In genomic region chr6:28583399-28583798, GRCm38 (mm10) we compare ENCODE assay signal across 25 mouse cellular contexts.
DNase-seq lines count a peak whose midpoint lies in the region; ATAC-seq and TF ChIP-seq lines count a peak whose summit lies in the region.
"Had no signal": no experiment of that assay in that cellular context is flagged by ENCODE, and none has a peak within 500 bp of the region (broad histone marks: within the 10 kb centered on the region; RNA-seq: fewer than 3 reads in every experiment).

No protein-coding gene starts in this region.

- no peak for TF ChIP-seq POLR2A in CH12.LX (IDR thresholded peaks at IDR 0.05; ENCODE audit: low read depth, low read length)

- in situ Hi-C loops in CH12.LX (cut with MboI; ENCODE audit: low pct_ligation_motif_present, low pct_unique_long_range_greater_than_20kb, low sequenced_read_pairs) = no loop called here

- dilution Hi-C loops in CH12.LX (cut with MboI; ENCODE audit: extremely low pct_ligation_motif_present, extremely low pct_unique_long_range_greater_than_20kb, low sequenced_read_pairs) = no loop called here

- ATAC-seq in inflammation-experienced regulatory T-cells, adult 6 months = peak; percentile 28
- ATAC-seq: activated CD4-positive, CD25-positive, alpha-beta regulatory T cell, adult 4 months; forebrain, embryonic 14.5 days; forebrain, embryonic 16.5 days; Patski had no signal

- peak overlapping the region; percentile 29; the same call in 1 of the 2 replicates for H3K27ac ChIP-seq in left cerebral cortex, adult 2 months
- peak overlapping the region; percentile 71 for H3K27ac ChIP-seq in CH12.LX (ENCODE audit: insufficient read depth, low read depth)
- H3K27ac ChIP-seq: embryonic facial prominence, embryonic 13.5 days; embryonic facial prominence, embryonic 15.5 days; forebrain, embryonic 10.5 days; forebrain, embryonic 12.5 days had no signal

- no peaks in the 10 kb centered on the region for H3K27me3 ChIP-seq in CH12.LX (replicated peaks)
- H3K27me3 ChIP-seq: embryonic facial prominence, embryonic 13.5 days; embryonic facial prominence, embryonic 15.5 days; forebrain, embryonic 12.5 days; Patski had no signal

- H3K79me2 ChIP-seq in CH12.LX (replicated peaks; ENCODE audit: control insufficient read depth, extremely low read depth, insufficient read depth, poor library complexity, severe bottlenecking) = peaks cover 45% of the 10 kb centered on the region

- H3K9ac ChIP-seq in CH12.LX (ENCODE audit: insufficient read depth, low read depth) = no peak overlapping the region; the same call in 1 of the 2 replicates
- H3K9ac ChIP-seq: embryonic facial prominence, embryonic 13.5 days; embryonic facial prominence, embryonic 15.5 days; forebrain, embryonic 12.5 days had no signal

- H3K36me3 ChIP-seq in CH12.LX (replicated peaks in 1 of 2; ENCODE audit: control insufficient read depth in 1 of 2, insufficient read depth in 1 of 2, low read length in 1 of 2) = peaks cover under 1 to 54% of the 10 kb centered on the region in 2 experiments
- H3K36me3 ChIP-seq: embryonic facial prominence, embryonic 13.5 days; embryonic facial prominence, embryonic 15.5 days; forebrain, embryonic 10.5 days; forebrain, embryonic 12.5 days had no signal

- intact Hi-C loops in left cerebral cortex, adult 2 months (cut with DNase I) = loop anchor here (5.0 kb wide), 1 partner anchor 41 kb away; no protein-coding TSS in a partner anchor

- TF ChIP-seq EP300 in CH12.LX (IDR thresholded peaks at IDR 0.05; ENCODE audit: low read length) = peak; percentile 66

- no peak for DNase-seq in left cerebral cortex, adult 2 months (ENCODE audit: extremely low spot score in 1 of 2, low spot score in 2 of 2)
- DNase-seq in left cerebral cortex, adult 8-10 months (ENCODE audit: low spot score in 2 of 2) = no peak
- DNase-seq in CH12.LX (ENCODE audit: extremely low read depth) = peak; percentile 51
- no peak for DNase-seq in testis, postnatal 10 days (ENCODE audit: low spot score)
- DNase-seq in B cell, adult 2 months = no peak
- DNase-seq: adrenal gland, adult 8-10 months; adrenal gland, postnatal 14 days; adrenal gland, postnatal 36 days; cerebellum, adult 11-12 months; cerebellum, adult 2 months; cerebellum, adult 9-10 months; cerebellum, postnatal 10 days; cerebellum, postnatal 25 days; embryo, embryonic 11 days had no signal

- H3K4me3 ChIP-seq in left cerebral cortex, adult 2 months = no peak overlapping the region
- H3K4me3 ChIP-seq in CH12.LX (replicated peaks in 1 of 3; ENCODE audit: low read depth in 2 of 3, low read length in 2 of 3, poor library complexity in 1 of 3) = no peak overlapping the region
- H3K4me3 ChIP-seq: embryonic facial prominence, embryonic 13.5 days; embryonic facial prominence, embryonic 15.5 days; erythroblast, embryonic 14.5 days; forebrain, embryonic 10.5 days; forebrain, embryonic 12.5 days had no signal

- peaks cover 11 to 25% of the 10 kb centered on the region in 2 experiments; a peak in 3 of 4 replicates for H3K4me1 ChIP-seq in CH12.LX (ENCODE audit: control insufficient read depth in 1 of 2, insufficient read depth in 2 of 2)
- H3K4me1 ChIP-seq: embryonic facial prominence, embryonic 13.5 days; embryonic facial prominence, embryonic 15.5 days had no signal

- no peak for TF ChIP-seq RAD21 in CH12.LX (IDR thresholded peaks at IDR 0.05; ENCODE audit: low read depth, low read length)

- no peaks in the 10 kb centered on the region for H3K9me3 ChIP-seq in CH12.LX (replicated peaks; ENCODE audit: low read length)
- H3K9me3 ChIP-seq: embryonic facial prominence, embryonic 13.5 days; embryonic facial prominence, embryonic 15.5 days; forebrain, embryonic 10.5 days; forebrain, embryonic 12.5 days; G1E had no signal

- no peak for TF ChIP-seq CTCF in left cerebral cortex, adult 2 months (IDR thresholded peaks at IDR 0.05)
- no peak for TF ChIP-seq CTCF in CH12.LX (conservative IDR thresholded peaks at IDR 0.05 in 1 of 2, IDR thresholded peaks at IDR 0.05 in 1 of 2; ENCODE audit: low read depth in 2 of 2, low read length in 2 of 2)

- peak overlapping the region; percentile 91 for H3K4me2 ChIP-seq in CH12.LX (ENCODE audit: insufficient read depth, low read depth, poor library complexity, severe bottlenecking)
- H3K4me2 ChIP-seq: embryonic facial prominence, embryonic 13.5 days; embryonic facial prominence, embryonic 15.5 days; forebrain, embryonic 12.5 days had no signal

TF ChIP-seq in CH12.LX, 34 proteins besides CTCF, POLR2A, EP300 and RAD21:
- no peak for TF ChIP-seq KAT2A (IDR thresholded peaks at IDR 0.05; ENCODE audit: insufficient replicate concordance, low read length)
- TF ChIP-seq MAX (IDR thresholded peaks at IDR 0.05; ENCODE audit: low read length) = 0 out of 2 replicates have a peak, but pooled peaks have one; percentile 34
- no peak for TF ChIP-seq UBTF (IDR thresholded peaks at IDR 0.05; ENCODE audit: low read depth, low read length)
- TF ChIP-seq USF1 (IDR thresholded peaks at IDR 0.05; ENCODE audit: low read depth, low read length) = no peak
- TF ChIP-seq ZC3H11A (IDR thresholded peaks at IDR 0.05; ENCODE audit: low read depth, low read length) = no peak
- no peak for TF ChIP-seq PAX5 (IDR thresholded peaks at IDR 0.05; ENCODE audit: low read length)
- no peak for TF ChIP-seq TCF12 (IDR thresholded peaks at IDR 0.05; ENCODE audit: low read depth, low read length)
- no peak for TF ChIP-seq TBP (conservative IDR thresholded peaks at IDR 0.05; ENCODE audit: low read depth, low read length)
- TF ChIP-seq SMC3 (IDR thresholded peaks at IDR 0.05; ENCODE audit: low read depth, low read length) = no peak
- no peak for TF ChIP-seq NELFE (IDR thresholded peaks at IDR 0.05; ENCODE audit: low read depth, low read length)
- no peak for TF ChIP-seq MAZ (IDR thresholded peaks at IDR 0.05; ENCODE audit: low read depth, low read length)
- no peak for TF ChIP-seq GABPA (IDR thresholded peaks at IDR 0.05; ENCODE audit: insufficient replicate concordance, low read depth, low read length)
- no peak for TF ChIP-seq ZKSCAN1 (IDR thresholded peaks at IDR 0.05; ENCODE audit: borderline replicate concordance, low read depth, low read length)
- TF ChIP-seq ZNF384 (IDR thresholded peaks at IDR 0.05; ENCODE audit: low read depth, low read length) = no peak
- TF ChIP-seq NRF1 (IDR thresholded peaks at IDR 0.05; ENCODE audit: low read depth, low read length) = no peak
- no peak for TF ChIP-seq ELF1 (IDR thresholded peaks at IDR 0.05; ENCODE audit: low read depth, low read length)
- TF ChIP-seq MYC (IDR thresholded peaks at IDR 0.05; ENCODE audit: low read depth, low read length) = 0 out of 2 replicates have a peak, but pooled peaks have one; percentile 43
- no peak for TF ChIP-seq CHD2 (IDR thresholded peaks at IDR 0.05; ENCODE audit: low read length)
- no peak for TF ChIP-seq ZMIZ1 (IDR thresholded peaks at IDR 0.05; ENCODE audit: low read depth, low read length)
- 0 out of 2 replicates have a peak, but pooled peaks have one; percentile 24 for TF ChIP-seq JUN (IDR thresholded peaks at IDR 0.05; ENCODE audit: insufficient read depth, low read depth, low read length)
- TF ChIP-seq IRF4 (IDR thresholded peaks at IDR 0.05; ENCODE audit: low read depth, low read length) = peak; percentile 89
- peak; percentile 52; the same call in 1 of the 2 replicates for TF ChIP-seq MXI1 (IDR thresholded peaks at IDR 0.05; ENCODE audit: low read depth, low read length)
- peak; percentile 48; the same call in 1 of the 2 replicates for TF ChIP-seq MEF2A (IDR thresholded peaks at IDR 0.05; ENCODE audit: borderline replicate concordance, low read depth, low read length)
- TF ChIP-seq CHD1 (IDR thresholded peaks at IDR 0.05; ENCODE audit: low read depth, low read length) = no peak; the same call in 1 of the 2 replicates
- peak; percentile 56 for TF ChIP-seq JUND (conservative IDR thresholded peaks at IDR 0.05; ENCODE audit: low read depth, low read length)
- TF ChIP-seq USF2 (conservative IDR thresholded peaks at IDR 0.05; ENCODE audit: low read depth, low read length) = no peak
- no peak for TF ChIP-seq HCFC1 (IDR thresholded peaks at IDR 0.05; ENCODE audit: low read depth, low read length)
- 0 out of 2 replicates have a peak, but pooled peaks have one; percentile 28 for TF ChIP-seq RCOR1 (conservative IDR thresholded peaks at IDR 0.05; ENCODE audit: low read depth, low read length)
- TF ChIP-seq BHLHE40 (IDR thresholded peaks at IDR 0.05; ENCODE audit: low read depth, low read length) = 0 out of 2 replicates have a peak, but pooled peaks have one; percentile 32
- no peak for TF ChIP-seq POLR2AphosphoS2 (IDR thresholded peaks at IDR 0.05; ENCODE audit: low read depth, low read length)
- no peak for TF ChIP-seq MAFK (IDR thresholded peaks at IDR 0.05; ENCODE audit: insufficient replicate concordance, low read length)
- TF ChIP-seq ETS1 (conservative IDR thresholded peaks at IDR 0.05; ENCODE audit: low read depth, low read length) = no peak; the same call in 1 of the 2 replicates
- no peak for TF ChIP-seq SIN3A (IDR thresholded peaks at IDR 0.05; ENCODE audit: low read length)
- TF ChIP-seq E2F4 (IDR thresholded peaks at IDR 0.05; ENCODE audit: insufficient replicate concordance, low read depth, low read length) = no peak
TF ChIP-seq in CH12.LX: peak in this region for 9.
